Mouse (Mus musculus): Measurements from ENCODE around the gene Gm17949. TPM values are rescaled to one million over a fixed set of nuclear protein-coding genes. Genes with fewer than 3 reads are reported as not detected.

Gene Gm17949
- polyA plus RNA-seq, 2 experiments: not detected

DNA sequence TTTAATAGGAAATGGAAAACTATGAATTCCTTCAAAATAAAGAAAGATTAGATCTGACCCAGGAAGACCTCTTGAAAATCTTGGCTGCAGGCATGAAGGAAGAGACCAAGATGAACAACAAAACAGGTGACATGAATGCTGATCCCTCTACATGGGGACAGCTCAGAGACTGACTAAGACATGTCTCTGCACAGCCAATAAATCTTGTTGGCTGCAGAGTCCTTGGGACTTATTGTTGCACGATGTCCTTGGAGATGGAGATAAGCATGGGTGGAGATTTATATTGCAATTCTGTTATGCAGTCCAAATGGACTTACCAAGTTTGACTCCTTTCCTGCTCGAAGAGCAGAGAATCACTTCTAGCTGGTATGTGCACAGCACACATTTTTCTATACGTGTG, 41.9 kb upstream of the Gm17949 start:
- 40% methylated on average over 3 of the region's 3 CpGs for WGBS (ENCODE audit: insufficient replicate concordance)
- DNase-seq (ENCODE audit: low read depth in 3 of 3, low spot score in 3 of 3): no peak
- no peak overlapping the region for H3K9ac ChIP-seq (replicated peaks)

GRCm38 (mm10) chr17:56970081-56970480, 41.2 kb upstream of the Gm17949 start:
- TF ChIP-seq CTCF (IDR thresholded peaks at IDR 0.05; ENCODE audit: low read depth) (no peak), EP300 (IDR thresholded peaks at IDR 0.05; ENCODE audit: low read depth) (no peak)
- DNase-seq (ENCODE audit: low read depth in 3 of 3, low spot score in 3 of 3) (no peak), ATAC-seq (ENCODE audit: insufficient read depth) (no peak)
- Histone ChIP-seq H3K27ac (no peak overlapping the region), H3K27me3 (ENCODE audit: control insufficient read depth, insufficient read depth, low read length) (no peaks in the 10 kb centered on the region; the same call in 1 of the 2 replicates), H3K9ac (replicated peaks) (no peak overlapping the region), H3K4me1 (replicated peaks; ENCODE audit: control insufficient read depth in 2 of 2, insufficient read depth in 2 of 2, low read length in 1 of 2) (peaks cover 0 to 2% of the 10 kb centered on the region in 2 experiments; a peak in 2 of 4 replicates), H3K36me3 (replicated peaks; ENCODE audit: control insufficient read depth, insufficient read depth, low read depth) (no peaks in the 10 kb centered on the region), H3K4me3 (ENCODE audit: insufficient read depth in 1 of 2, low read depth in 2 of 2, low read length in 2 of 2) (no peak overlapping the region), H3K4me2 (ENCODE audit: low read depth) (no peak overlapping the region), H3K9me3 (ENCODE audit: control insufficient read depth, low read length) (no peaks in the 10 kb centered on the region)
- WGBS (ENCODE audit: insufficient replicate concordance): 45% methylated on average over 5 of the region's 5 CpGs

More for the DNA sequence above, 41.9 kb upstream of the Gm17949 start:
- Histone ChIP-seq H3K4me3 (ENCODE audit: insufficient read depth in 1 of 2, low read depth in 2 of 2, low read length in 2 of 2) (no peak overlapping the region), H3K27ac (no peak overlapping the region), H3K9me3 (ENCODE audit: control insufficient read depth, low read length) (no peaks in the 10 kb centered on the region), H3K36me3 (replicated peaks; ENCODE audit: control insufficient read depth, insufficient read depth, low read depth) (no peaks in the 10 kb centered on the region), H3K27me3 (ENCODE audit: control insufficient read depth, insufficient read depth, low read length) (no peaks in the 10 kb centered on the region; the same call in 1 of the 2 replicates), H3K4me2 (ENCODE audit: low read depth) (no peak overlapping the region), H3K4me1 (replicated peaks; ENCODE audit: control insufficient read depth in 2 of 2, insufficient read depth in 2 of 2, low read length in 1 of 2) (no peaks in the 10 kb centered on the region)
- TF ChIP-seq CTCF (IDR thresholded peaks at IDR 0.05; ENCODE audit: low read depth) (no peak), EP300 (IDR thresholded peaks at IDR 0.05; ENCODE audit: low read depth) (no peak)
- no peak for ATAC-seq (ENCODE audit: insufficient read depth)

DNA sequence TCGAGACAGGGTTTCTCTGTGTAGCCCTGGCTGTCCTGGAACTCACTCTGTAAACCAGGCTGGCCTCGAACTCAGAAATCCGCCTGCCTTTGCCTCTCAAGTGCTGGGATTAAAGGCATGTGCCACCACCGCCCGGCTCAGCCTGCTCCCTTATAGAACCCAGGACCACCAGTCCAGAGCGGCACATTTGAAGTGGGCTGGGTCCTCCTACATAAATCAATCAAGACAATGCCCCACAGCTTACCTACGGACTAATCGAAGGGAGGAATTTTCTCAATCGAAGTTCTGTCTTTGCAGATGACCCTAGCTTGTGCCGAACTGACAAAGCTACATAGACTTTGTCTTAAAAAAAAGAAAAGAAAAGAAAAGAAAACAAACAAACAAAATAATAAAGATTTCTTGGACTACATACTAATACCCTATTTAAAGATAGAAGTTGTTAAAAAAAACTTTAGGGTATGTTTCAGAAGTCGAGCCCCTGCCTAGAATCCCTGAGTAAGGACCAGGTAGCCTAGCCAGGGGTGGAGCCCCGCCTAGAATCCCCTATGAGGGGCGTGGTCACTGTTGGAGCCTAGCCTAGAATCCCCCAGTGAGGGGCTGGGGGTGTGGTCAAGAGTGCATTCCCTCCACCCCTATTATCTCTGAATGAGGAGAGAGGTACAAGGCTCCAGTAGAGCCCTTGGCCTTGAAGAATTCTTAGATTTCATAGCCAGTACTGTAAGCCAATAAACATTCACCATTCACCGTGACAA, 37.1 kb upstream of the Gm17949 start:
- ATAC-seq (ENCODE audit: insufficient read depth) (no peak), DNase-seq (ENCODE audit: low read depth in 3 of 3, low spot score in 3 of 3) (no peak)
- WGBS (ENCODE audit: insufficient replicate concordance): 61% methylated on average over 13 of the region's 14 CpGs
- Histone ChIP-seq H3K4me3 (ENCODE audit: insufficient read depth in 1 of 2, low read depth in 2 of 2, low read length in 2 of 2) (no peak overlapping the region), H3K27me3 (ENCODE audit: control insufficient read depth, insufficient read depth, low read length) (no peaks in the 10 kb centered on the region; the same call in 1 of the 2 replicates), H3K9me3 (ENCODE audit: control insufficient read depth, low read length) (no peaks in the 10 kb centered on the region), H3K9ac (replicated peaks) (no peak overlapping the region), H3K4me2 (ENCODE audit: low read depth) (no peak overlapping the region), H3K36me3 (replicated peaks; ENCODE audit: control insufficient read depth, insufficient read depth, low read depth) (no peaks in the 10 kb centered on the region), H3K27ac (no peak overlapping the region), H3K4me1 (replicated peaks; ENCODE audit: control insufficient read depth in 2 of 2, insufficient read depth in 2 of 2, low read length in 1 of 2) (peaks cover 0 to 2% of the 10 kb centered on the region in 2 experiments; a peak in 2 of 4 replicates)
- TF ChIP-seq CTCF (IDR thresholded peaks at IDR 0.05; ENCODE audit: low read depth) (no peak), EP300 (IDR thresholded peaks at IDR 0.05; ENCODE audit: low read depth) (no peak)

- no peaks in the 10 kb centered on the region for H3K36me3 ChIP-seq (replicated peaks; ENCODE audit: control insufficient read depth, insufficient read depth, low read depth)
- no peak overlapping the region for H3K4me2 ChIP-seq (ENCODE audit: low read depth)
- ATAC-seq (ENCODE audit: insufficient read depth) (no peak), DNase-seq (ENCODE audit: low read depth in 3 of 3, low spot score in 3 of 3) (no peak)
- H3K27ac ChIP-seq: no peak overlapping the region
- H3K27me3 ChIP-seq (ENCODE audit: control insufficient read depth, insufficient read depth, low read length): no peaks in the 10 kb centered on the region; the same call in 1 of the 2 replicates
- TF ChIP-seq CTCF (IDR thresholded peaks at IDR 0.05; ENCODE audit: low read depth) (no peak), EP300 (IDR thresholded peaks at IDR 0.05; ENCODE audit: low read depth) (no peak)
- H3K9me3 ChIP-seq (ENCODE audit: control insufficient read depth, low read length): no peaks in the 10 kb centered on the region
- WGBS (ENCODE audit: insufficient replicate concordance): 61% methylated on average over 5 of the region's 5 CpGs
- H3K4me3 ChIP-seq (ENCODE audit: insufficient read depth in 1 of 2, low read depth in 2 of 2, low read length in 2 of 2): no peak overlapping the region
- H3K9ac ChIP-seq (replicated peaks): no peak overlapping the region
- peaks cover 0 to 2% of the 10 kb centered on the region in 2 experiments; a peak in 2 of 4 replicates for H3K4me1 ChIP-seq (replicated peaks; ENCODE audit: control insufficient read depth in 2 of 2, insufficient read depth in 2 of 2, low read length in 1 of 2)
These were observed 36.5 kb upstream of the Gm17949 start for GRCm38 (mm10) chr17:56974708-56975240.

DNA sequence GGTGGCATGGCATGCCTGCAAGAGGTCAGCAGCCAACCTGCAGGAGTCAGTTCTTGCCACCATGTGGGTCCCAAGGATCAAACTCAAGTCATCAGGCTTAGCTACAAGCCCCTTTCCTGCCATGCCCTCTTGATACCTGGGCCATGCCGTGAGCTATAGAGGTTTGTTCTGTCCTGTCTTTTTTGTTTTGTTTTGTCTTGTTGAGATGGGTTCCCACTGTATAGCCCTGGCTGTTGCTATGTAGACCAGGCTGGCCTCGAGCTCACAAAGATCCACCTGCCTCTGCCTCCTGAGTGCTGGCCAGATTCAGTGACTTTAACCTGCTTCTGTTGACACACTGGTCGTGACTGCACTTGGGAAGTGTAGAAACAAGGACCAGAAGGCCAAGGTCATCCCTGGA, 35.9 kb upstream of the Gm17949 start:
- Histone ChIP-seq H3K9ac (replicated peaks) (no peak overlapping the region), H3K27me3 (ENCODE audit: control insufficient read depth, insufficient read depth, low read length) (no peaks in the 10 kb centered on the region), H3K4me1 (replicated peaks; ENCODE audit: control insufficient read depth in 2 of 2, insufficient read depth in 2 of 2, low read length in 1 of 2) (peaks cover 0 to 2% of the 10 kb centered on the region in 2 experiments; a peak in 2 of 4 replicates), H3K36me3 (replicated peaks; ENCODE audit: control insufficient read depth, insufficient read depth, low read depth) (no peaks in the 10 kb centered on the region), H3K4me3 (ENCODE audit: insufficient read depth in 1 of 2, low read depth in 2 of 2, low read length in 2 of 2) (no peak overlapping the region), H3K9me3 (ENCODE audit: control insufficient read depth, low read length) (no peaks in the 10 kb centered on the region), H3K4me2 (ENCODE audit: low read depth) (no peak overlapping the region), H3K27ac (no peak overlapping the region)
- no peak for ATAC-seq (ENCODE audit: insufficient read depth)
- 51% methylated on average over 3 of the region's 3 CpGs for WGBS (ENCODE audit: insufficient replicate concordance)
- TF ChIP-seq CTCF (IDR thresholded peaks at IDR 0.05; ENCODE audit: low read depth) (no peak), EP300 (IDR thresholded peaks at IDR 0.05; ENCODE audit: low read depth) (no peak)
- DNase-seq (ENCODE audit: low read depth in 3 of 3, low spot score in 3 of 3): no peak

Data from liver, embryonic 14.5 days (tissue).